ENCODE assay signal across 12 mouse cellular contexts in the genomic region with DNA sequence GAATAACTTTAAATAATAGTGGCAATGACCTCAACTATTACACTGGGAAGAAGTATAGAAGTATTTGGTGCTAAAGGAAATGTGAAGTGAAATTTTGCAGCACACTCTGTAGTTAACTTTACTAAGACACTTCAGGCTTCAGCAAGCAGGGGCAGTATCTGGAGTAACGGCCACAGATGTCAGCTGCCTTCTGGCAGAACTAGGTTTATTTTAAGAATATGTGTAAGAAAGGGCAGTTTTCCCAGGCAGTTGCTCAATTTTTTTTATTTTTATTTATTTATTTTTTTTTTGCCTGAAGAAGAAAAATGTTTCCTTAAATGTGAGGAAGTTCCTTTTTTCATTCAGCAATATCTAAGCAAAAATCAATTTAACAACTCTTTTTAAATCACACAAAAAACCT.
DNase-seq lines count a peak whose midpoint lies in the region; ATAC-seq lines count a peak whose summit lies in the region.
"Had no signal": no experiment of that assay in that cellular context is flagged by ENCODE, and none has a peak within 500 bp of the region (broad histone marks: within the 10 kb centered on the region; RNA-seq: fewer than 3 reads in every experiment).

No protein-coding gene starts in this region.

- 0 out of 2 replicates have a peak, but pooled peaks have one; percentile 17 for ATAC-seq in intestine, embryonic 15.5 days
- no peak for ATAC-seq in intestine, embryonic 16.5 days

- H3K27me3 ChIP-seq in intestine, embryonic 15.5 days (replicated peaks): no peaks in the 10 kb centered on the region
- H3K27me3 ChIP-seq in intestine, embryonic 16.5 days (replicated peaks; ENCODE audit: control insufficient read depth, insufficient read depth, low read length): no peaks in the 10 kb centered on the region
- H3K27me3 ChIP-seq: megakaryocyte, embryonic 14.5 days; neural tube, embryonic 15.5 days had no signal

- H3K4me2 ChIP-seq in intestine, embryonic 15.5 days (replicated peaks): no peak overlapping the region
- no peak overlapping the region for H3K4me2 ChIP-seq in intestine, embryonic 16.5 days (ENCODE audit: low read depth, low read length)
- H3K4me2 ChIP-seq: neural tube, embryonic 15.5 days had no signal

- no peak overlapping the region for H3K9ac ChIP-seq in intestine, embryonic 15.5 days
- H3K9ac ChIP-seq in intestine, embryonic 16.5 days (ENCODE audit: low read depth, low read length): no peak overlapping the region
- H3K9ac ChIP-seq: neural tube, embryonic 15.5 days had no signal

- no peaks in the 10 kb centered on the region for H3K9me3 ChIP-seq in intestine, embryonic 15.5 days
- no peaks in the 10 kb centered on the region for H3K9me3 ChIP-seq in intestine, embryonic 16.5 days (ENCODE audit: control insufficient read depth, low read length)
- H3K9me3 ChIP-seq: megakaryocyte, embryonic 14.5 days; neural tube, embryonic 15.5 days had no signal

- H3K4me1 ChIP-seq in intestine, embryonic 15.5 days (replicated peaks): peaks cover 5% of the 10 kb centered on the region; the same call in 1 of the 2 replicates
- H3K4me1 ChIP-seq in intestine, embryonic 16.5 days (ENCODE audit: control insufficient read depth, insufficient read depth, low read length): peaks cover 9% of the 10 kb centered on the region

- H3K27ac ChIP-seq in intestine, embryonic 15.5 days: no peak overlapping the region
- H3K27ac ChIP-seq in intestine, embryonic 16.5 days (ENCODE audit: low read length): no peak overlapping the region
- H3K27ac ChIP-seq in macrophage: peak overlapping the region; percentile 91

- 26% methylated on average over 1 of the region's 1 CpGs for WGBS in intestine, embryonic 15.5 days
- 44% methylated on average over 1 of the region's 1 CpGs for WGBS in intestine, embryonic 16.5 days
- WGBS in macrophage (ENCODE audit: missing documents): 0% methylated on average over 1 of the region's 1 CpGs

- H3K79me2 ChIP-seq in macrophage (ENCODE audit: inconsistent target): peaks cover 54% of the 10 kb centered on the region

- peak; percentile 25 to 27 for DNase-seq in spleen, postnatal 36 days (ENCODE audit: low spot score in 2 of 2)
- DNase-seq in spleen, postnatal 10 days (ENCODE audit: low spot score in 2 of 2): no peak
- DNase-seq in right cerebral cortex, postnatal 4 days: no peak
- DNase-seq in layer of hippocampus, adult 11-12 months (ENCODE audit: low spot score): no peak
- DNase-seq: adrenal gland, postnatal 25 days; cerebellum, adult 11 months; thymus, postnatal 4 days had no signal

- no peak overlapping the region for H3K4me3 ChIP-seq in intestine, embryonic 15.5 days (replicated peaks)
- H3K4me3 ChIP-seq in intestine, embryonic 16.5 days (ENCODE audit: low read length): no peak overlapping the region
- H3K4me3 ChIP-seq in macrophage (ENCODE audit: inconsistent target): no peak overlapping the region
- H3K4me3 ChIP-seq: neural tube, embryonic 15.5 days had no signal

- H3K36me3 ChIP-seq in intestine, embryonic 15.5 days: no peaks in the 10 kb centered on the region
- no peaks in the 10 kb centered on the region for H3K36me3 ChIP-seq in intestine, embryonic 16.5 days (ENCODE audit: control insufficient read depth, insufficient read depth, low read length)
- H3K36me3 ChIP-seq in macrophage (ENCODE audit: inconsistent target): no peaks in the 10 kb centered on the region
- H3K36me3 ChIP-seq: neural tube, embryonic 15.5 days had no signal

Comparison
In these comparisons a context has a peak if more than half of its experiments do, and no peak if none do; other contexts are left out.
1. DNase-seq: peak in spleen, postnatal 36 days (2 of 2); none in spleen, postnatal 10 days (0 of 2), right cerebral cortex, postnatal 4 days (single experiment) and layer of hippocampus, adult 11-12 months (single experiment).